Mouse (Mus musculus): ENCODE results near the gene Hspbap1.

DNA sequence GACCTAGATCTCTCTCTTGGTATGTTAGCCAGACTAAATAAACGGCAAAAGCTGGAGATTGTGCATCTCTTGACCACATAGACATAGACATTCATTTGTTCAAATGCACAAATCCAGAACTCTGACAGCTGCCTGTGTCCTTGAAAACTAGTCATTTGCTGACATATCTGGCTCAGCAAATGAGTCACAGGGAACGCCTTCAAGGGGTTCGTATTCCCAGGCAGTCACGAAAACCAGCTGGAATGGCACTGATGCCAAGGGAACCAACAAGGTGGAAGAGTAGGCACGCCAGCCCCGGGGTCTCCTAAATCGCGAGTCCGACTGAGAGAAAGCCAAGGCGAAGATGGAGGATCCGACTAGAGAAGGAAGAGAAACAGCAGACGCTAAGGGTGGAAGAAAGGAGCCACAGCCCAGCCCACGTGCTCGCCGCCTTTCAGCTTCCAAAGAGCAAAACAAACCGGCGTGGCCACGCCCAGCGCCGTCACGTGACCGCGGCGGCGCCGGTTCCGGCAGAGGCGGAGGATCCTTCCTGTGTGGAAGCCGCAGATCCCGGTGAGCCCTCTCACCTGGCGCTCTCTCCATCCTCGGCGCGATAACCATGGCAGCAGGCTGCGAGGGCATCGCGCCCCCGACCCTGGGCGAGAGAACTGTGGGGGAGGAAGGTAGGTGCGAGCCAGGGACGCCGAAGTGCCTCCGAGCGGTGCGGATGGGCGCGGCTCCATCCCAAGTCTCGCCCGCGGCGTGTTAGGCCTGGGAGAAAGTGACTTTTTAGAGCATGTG lies at the start of gene Hspbap1:
- TF ChIP-seq POLR2A (IDR thresholded peaks at IDR 0.05; ENCODE audit: insufficient read depth, low read depth, low read length) (peak; percentile 77), CTCF (IDR thresholded peaks at IDR 0.05; ENCODE audit: insufficient read depth, low read depth, low read length) (no peak)

Data from olfactory bulb, adult 2 months (tissue).